Mouse (Mus musculus) forebrain, embryonic 13.5 days (tissue): Measurements from ENCODE around the gene Cacnb1. TPM values are rescaled to one million over a fixed set of nuclear protein-coding genes. Genes with fewer than 3 reads are reported as not detected.

Experiments used
- ATAC-seq: fragments of 200-750 bp; cut with Nextera tagmentation; 2 replicates; pipeline ENCODE4 v1.8.0; 2017
- H3K27ac ChIP-seq: fragments of 300-500 bp; sonication (generic); 2 replicates; pipeline ENCODE4 v1.5.1; 2015; ENCODE audit warnings: inconsistent platforms, mild to moderate bottlenecking, moderate library complexity
- H3K27me3 ChIP-seq: fragments of 300-500 bp; sonication (generic); 2 replicates; pipeline ENCODE4 v1.6.1; 2015; ENCODE audit warnings: mild to moderate bottlenecking, inconsistent platforms
- H3K36me3 ChIP-seq: fragments of 300-500 bp; sonication (generic); 2 replicates; pipeline ENCODE4 v1.6.1; 2015; ENCODE audit warnings: mild to moderate bottlenecking, inconsistent platforms; ENCODE audit not compliant: poor library complexity, severe bottlenecking
- H3K4me1 ChIP-seq: fragments of 300-500 bp; sonication (generic); 2 replicates; pipeline ENCODE4 v1.6.1; 2015; ENCODE audit warnings: inconsistent platforms
- H3K4me2 ChIP-seq: fragments of 300-500 bp; sonication (generic); 2 replicates; pipeline ENCODE4 v1.6.1; 2015; ENCODE audit warnings: inconsistent platforms, mild to moderate bottlenecking, moderate library complexity
- H3K4me3 ChIP-seq: fragments of 300-500 bp; sonication (generic); 2 replicates; pipeline ENCODE4 v1.5.1; 2015; ENCODE audit warnings: mild to moderate bottlenecking, inconsistent platforms
- H3K9ac ChIP-seq: fragments of 300-500 bp; sonication (generic); 2 replicates; pipeline ENCODE4 v1.6.1; 2015; ENCODE audit warnings: mild to moderate bottlenecking, inconsistent platforms
- H3K9me3 ChIP-seq: fragments of 300-500 bp; sonication (generic); replicated peaks from 2 replicates; pipeline ENCODE4 v1.6.1; 2016; ENCODE audit warnings: inconsistent platforms
- WGBS: fragments of 180-500 bp; shearing (Covaris S2); methylation state at CpG from one replicate; pipeline ENCODE4 v1.1.7; 2015; 5-methylcytosine and 5-hydroxymethylcytosine counted together
- microRNA-seq: library from miRNA; unstranded; fragments of <30 nt; microRNA quantifications from one replicate; pipeline ENCODE4, GENCODE M21; 2016
- polyA plus RNA-seq: library from polyadenylated mRNA; unstranded; fragments of >200 nt; fragmentation: Nextera tagmentation; extraction: Ambion mirVana; gene quantifications from 2 replicates; pipeline ENCODE4 v1.2.1, GENCODE M21; 2015

The Cacnb1 gene
- polyA plus RNA-seq, 1 experiment from 2014 or later = 25.9 TPM

DNA sequence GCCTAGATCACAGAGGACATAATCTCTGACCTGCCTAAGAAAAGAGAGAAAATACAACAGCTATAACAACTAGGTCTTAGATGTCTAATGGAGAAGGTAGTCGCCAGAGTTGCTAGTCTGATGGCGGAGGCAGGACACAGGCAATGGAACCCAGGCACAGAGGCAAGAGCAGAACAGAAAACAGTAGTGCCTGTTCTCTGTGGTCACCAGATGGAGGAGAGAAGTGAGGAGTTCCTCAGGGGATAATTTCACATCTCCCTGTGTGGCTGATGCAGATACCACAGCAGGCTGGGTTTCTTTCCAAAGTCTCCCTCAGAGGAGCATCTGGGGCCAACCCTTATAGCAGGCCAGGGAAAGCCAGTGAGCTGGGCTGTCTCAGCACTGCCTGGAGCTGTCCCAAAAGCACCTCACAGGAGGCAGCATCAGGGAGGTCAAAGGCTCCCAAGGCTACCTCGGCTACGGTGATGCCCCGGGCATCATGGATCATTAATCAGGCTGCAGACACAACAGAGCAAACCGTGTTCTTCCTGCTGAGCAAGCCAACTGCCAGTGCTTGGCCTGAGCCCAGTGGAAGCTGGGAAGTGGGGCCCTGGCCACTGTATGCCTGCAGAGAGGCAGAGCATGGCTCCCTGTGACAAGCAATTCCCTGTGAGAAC, 65.8 kb downstream of the Cacnb1 start:
- Histone ChIP-seq H3K4me1 (peaks cover 24% of the 10 kb centered on the region), H3K36me3 (no peaks in the 10 kb centered on the region), H3K27ac (no peak overlapping the region), H3K27me3 (no peaks in the 10 kb centered on the region), H3K4me3 (no peak overlapping the region), H3K4me2 (no peak overlapping the region), H3K9me3 (no peaks in the 10 kb centered on the region), H3K9ac (no peak overlapping the region)
- ATAC-seq = no peak
- 68% methylated on average over 6 of the region's 6 CpGs for WGBS

DNA sequence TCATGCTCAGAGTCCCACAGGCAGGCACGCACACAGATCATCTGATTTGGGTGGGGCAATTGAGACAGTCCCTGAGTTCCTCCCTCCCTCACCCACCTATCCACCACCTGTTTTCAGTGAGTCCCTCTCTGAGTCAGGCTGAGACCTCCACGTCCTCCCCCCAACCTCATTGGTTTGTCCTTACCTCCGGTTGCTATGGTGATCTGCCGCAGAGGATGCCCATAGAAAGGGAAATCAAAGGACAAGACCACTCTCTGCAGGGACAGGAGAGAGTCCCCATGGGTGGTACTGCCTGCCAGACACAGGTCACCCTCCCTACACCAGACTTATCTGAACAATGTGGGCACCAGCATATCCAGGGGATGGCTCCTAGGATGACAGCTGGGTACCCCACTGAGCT, 66.9 kb downstream of the Cacnb1 start:
- Histone ChIP-seq H3K4me2 (no peak overlapping the region), H3K4me1 (peaks cover 24% of the 10 kb centered on the region), H3K9me3 (no peaks in the 10 kb centered on the region), H3K4me3 (no peak overlapping the region), H3K27ac (no peak overlapping the region), H3K9ac (no peak overlapping the region), H3K27me3 (no peaks in the 10 kb centered on the region), H3K36me3 (no peaks in the 10 kb centered on the region)
- ATAC-seq = no peak
- 35% methylated on average over 4 of the region's 4 CpGs for WGBS

GRCm38 (mm10) chr11:97955146-97955902, 67.5 kb downstream of the Cacnb1 start:
- Histone ChIP-seq H3K27me3 (no peaks in the 10 kb centered on the region), H3K4me2 (no peak overlapping the region), H3K36me3 (no peaks in the 10 kb centered on the region), H3K27ac (no peak overlapping the region), H3K4me1 (peaks cover 28% of the 10 kb centered on the region), H3K4me3 (no peak overlapping the region), H3K9me3 (no peaks in the 10 kb centered on the region), H3K9ac (no peak overlapping the region)
- ATAC-seq = no peak
- WGBS = 83% methylated on average over 9 of the region's 9 CpGs

DNA sequence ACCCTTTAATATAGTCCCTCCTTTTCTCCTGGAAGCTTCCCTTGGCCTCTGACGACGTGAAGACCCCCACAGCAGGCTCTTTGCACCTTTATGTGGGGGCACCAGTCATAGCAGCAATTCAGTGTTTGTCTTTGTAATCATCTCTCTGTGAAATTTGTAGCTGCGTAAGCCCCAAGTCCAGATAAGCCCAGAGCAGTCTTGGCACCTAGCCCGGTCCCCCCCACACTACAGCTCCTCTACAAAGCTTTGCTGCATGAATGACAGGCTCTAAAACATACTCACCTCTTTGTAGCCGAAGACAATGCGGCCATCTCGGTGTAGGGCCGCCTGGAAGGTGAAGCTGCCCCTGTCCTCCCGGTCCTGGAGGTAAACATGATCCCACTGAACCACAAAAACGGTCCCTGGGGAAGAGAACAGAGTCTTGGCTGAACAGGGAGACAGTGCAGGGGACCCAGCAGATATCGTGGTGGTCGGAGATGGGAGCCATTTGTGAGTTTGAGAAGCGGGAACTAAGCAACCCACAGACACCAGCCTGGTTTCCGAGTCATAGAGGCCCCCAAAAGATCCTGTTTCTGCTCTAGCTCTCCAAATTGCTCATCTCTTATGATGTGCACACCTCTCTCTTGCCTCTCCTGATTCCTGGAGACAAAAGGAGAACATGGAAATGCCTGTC, 68.2 kb downstream of the Cacnb1 start:
- Histone ChIP-seq H3K9ac (no peak overlapping the region), H3K27me3 (no peaks in the 10 kb centered on the region), H3K4me3 (no peak overlapping the region), H3K36me3 (no peaks in the 10 kb centered on the region), H3K4me1 (peaks cover 35% of the 10 kb centered on the region), H3K27ac (no peak overlapping the region), H3K4me2 (no peak overlapping the region), H3K9me3 (no peaks in the 10 kb centered on the region)
- no peak for ATAC-seq
- 67% methylated on average over 14 of the region's 14 CpGs for WGBS

DNA sequence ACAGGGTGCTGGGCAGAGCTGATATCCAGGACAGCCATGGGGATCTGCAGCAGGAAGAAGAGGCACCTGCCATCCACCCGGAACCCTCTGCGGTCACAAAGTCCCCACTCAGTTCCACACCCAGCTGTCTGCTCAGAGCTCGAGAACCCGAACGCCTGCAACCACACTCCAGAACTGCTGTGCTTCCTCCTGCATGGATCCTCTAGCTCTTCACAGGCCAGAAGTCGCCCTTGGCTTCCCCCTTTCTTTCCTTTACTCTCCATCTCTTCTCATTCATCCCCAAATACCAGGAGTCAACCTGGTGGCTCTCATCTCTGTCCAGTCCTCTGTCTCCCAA, 68.9 kb downstream of the Cacnb1 start:
- H3K27ac ChIP-seq = no peak overlapping the region
- no peaks in the 10 kb centered on the region for H3K36me3 ChIP-seq
- H3K4me3 ChIP-seq = no peak overlapping the region
- peaks cover 33% of the 10 kb centered on the region for H3K4me1 ChIP-seq
- no peaks in the 10 kb centered on the region for H3K9me3 ChIP-seq
- no peak for ATAC-seq
- WGBS = 97% methylated on average over 6 of the region's 6 CpGs
- H3K4me2 ChIP-seq = no peak overlapping the region
- H3K9ac ChIP-seq = no peak overlapping the region
- no peaks in the 10 kb centered on the region for H3K27me3 ChIP-seq

DNA sequence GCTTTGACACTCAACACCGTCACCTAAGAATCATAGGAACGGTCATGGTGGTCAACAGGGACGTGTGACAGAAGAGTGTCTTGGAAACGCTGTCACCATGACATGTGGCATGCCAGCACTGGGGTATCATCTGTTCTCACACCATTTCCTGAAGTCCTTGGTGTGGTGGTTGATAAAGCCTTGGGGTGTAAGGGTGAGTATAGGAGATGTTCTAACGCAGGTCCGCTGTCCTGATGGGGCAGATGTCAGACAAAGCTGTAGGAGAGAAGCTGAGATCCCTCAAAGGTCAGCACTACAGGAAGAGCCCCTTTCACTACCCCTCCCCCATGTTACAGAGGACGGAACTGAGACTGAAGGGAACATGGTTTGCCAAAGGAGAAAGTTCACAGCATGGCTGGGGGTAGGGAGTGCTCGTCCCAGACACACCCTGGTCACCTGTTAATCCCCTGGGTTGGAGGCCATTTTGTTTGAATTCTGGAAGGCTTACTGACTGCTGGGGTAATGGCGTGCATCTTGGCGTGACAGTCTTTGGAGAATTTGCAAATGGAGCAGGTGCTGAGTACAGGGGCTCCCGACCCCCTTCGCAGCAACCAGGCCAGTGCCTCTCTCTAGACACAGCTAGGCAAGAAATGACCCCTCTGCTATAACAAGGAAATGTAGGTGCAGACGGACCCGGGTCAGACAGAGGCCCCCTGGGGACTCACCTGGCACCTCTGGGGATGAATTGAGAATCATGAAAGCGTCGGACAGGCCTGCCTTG, 69.5 kb downstream of the Cacnb1 start:
- Histone ChIP-seq H3K4me2 (no peak overlapping the region), H3K9me3 (no peaks in the 10 kb centered on the region), H3K27ac (no peak overlapping the region), H3K36me3 (no peaks in the 10 kb centered on the region), H3K4me3 (no peak overlapping the region), H3K27me3 (no peaks in the 10 kb centered on the region), H3K4me1 (peaks cover 33% of the 10 kb centered on the region), H3K9ac (no peak overlapping the region)
- no peak for ATAC-seq
- 85% methylated on average over 16 of the region's 16 CpGs for WGBS

DNA sequence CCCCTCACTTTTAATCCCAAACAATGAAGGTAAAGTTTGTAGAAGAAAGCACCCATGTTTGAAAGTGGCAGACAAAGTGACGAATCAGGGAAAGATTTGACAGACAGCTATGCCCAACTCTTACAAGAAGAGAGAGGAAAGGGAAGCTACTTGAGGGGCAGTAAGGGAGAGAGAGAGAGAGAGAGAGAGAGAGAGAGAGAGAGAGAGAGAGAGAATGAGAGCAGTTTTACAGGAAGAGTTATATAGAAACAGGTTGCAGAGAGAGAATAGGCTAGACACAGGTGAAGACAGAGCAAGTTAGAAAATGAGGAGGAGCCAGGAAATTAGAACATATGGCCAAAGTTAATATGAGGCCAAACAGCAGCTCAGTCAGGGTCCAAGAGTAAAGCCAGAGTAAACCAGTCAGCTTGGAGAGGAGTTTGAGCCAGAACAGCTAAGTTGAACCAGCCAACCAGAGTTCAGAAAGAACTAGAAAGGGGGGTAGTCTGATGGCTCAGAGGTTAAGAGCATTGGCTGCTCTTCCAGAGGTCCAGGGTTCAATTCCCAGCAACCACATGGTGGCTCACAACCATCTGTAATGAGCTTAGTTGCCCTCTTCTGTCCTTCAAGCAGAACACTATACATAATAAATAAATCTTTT, 70.3 kb downstream of the Cacnb1 start:
- no peak for ATAC-seq
- Histone ChIP-seq H3K27ac (no peak overlapping the region), H3K36me3 (no peaks in the 10 kb centered on the region), H3K4me2 (no peak overlapping the region), H3K9ac (no peak overlapping the region), H3K4me3 (no peak overlapping the region), H3K4me1 (peaks cover 33% of the 10 kb centered on the region), H3K27me3 (no peaks in the 10 kb centered on the region), H3K9me3 (no peaks in the 10 kb centered on the region)
- WGBS = 59% methylated on average over 1 of the region's 1 CpGs

Small RNAs within 50 kb of the gene (microRNA-seq; reads per million reads assigned to microRNA genes)
- gene Gm27597 = not detected

Other genes starting within 250 kb of the Cacnb1 start
- 0.62 and 0.76 TPM in 2 replicates for gene 1700001P01Rik, start 247.1 kb downstream of the Cacnb1 start, polyA plus RNA-seq
- 386 and 461 TPM in 2 replicates for gene Rpl23, start 240.6 kb downstream of the Cacnb1 start, polyA plus RNA-seq
- 95.3 and 109 TPM in 2 replicates for gene Lasp1, start 224.0 kb downstream of the Cacnb1 start, polyA plus RNA-seq
- gene B230217C12Rik, start 182.3 kb downstream of the Cacnb1 start, polyA plus RNA-seq = 17.4 and 18.7 TPM in 2 replicates
- 0.78 and 1.4 TPM in 2 replicates for gene Fbxo47, start 138.9 kb downstream of the Cacnb1 start, polyA plus RNA-seq
- 0.14 and 0.34 TPM in 2 replicates for gene Plxdc1, start 36.6 kb downstream of the Cacnb1 start, polyA plus RNA-seq
- 8.4 and 11.0 TPM in 2 replicates for gene Arl5c, start 26.9 kb downstream of the Cacnb1 start, polyA plus RNA-seq
- gene Rpl19, start 3.7 kb upstream of the Cacnb1 start, polyA plus RNA-seq = 801 and 821 TPM in 2 replicates
- 1.2 and 1.6 TPM in 2 replicates for gene Stac2, start 30.4 kb upstream of the Cacnb1 start, polyA plus RNA-seq
- 31.8 and 32.9 TPM in 2 replicates for gene Fbxl20, start 127.4 kb upstream of the Cacnb1 start, polyA plus RNA-seq
- 77.5 and 78.3 TPM in 2 replicates for gene Med1, start 170.3 kb upstream of the Cacnb1 start, polyA plus RNA-seq
- gene Cdk12, start 180.0 kb upstream of the Cacnb1 start, polyA plus RNA-seq = 17.7 and 19.0 TPM in 2 replicates